Mouse (Mus musculus) intestine, embryonic 15.5 days (tissue): Measurements from ENCODE around the gene Csad. TPM values are rescaled to one million over a fixed set of nuclear protein-coding genes. Genes with fewer than 3 reads are reported as not detected.

ENCODE experiments used
- ATAC-seq: fragments of 200-750 bp; cut with Nextera tagmentation; 2 replicates; pipeline ENCODE4 v1.8.0; 2017; ENCODE audit warnings: moderate TSS enrichment, moderate library complexity
- H3K27ac ChIP-seq: fragments of 300-500 bp; sonication (generic); 2 replicates; pipeline ENCODE4 v1.5.1; 2015; ENCODE audit warnings: mild to moderate bottlenecking, inconsistent platforms
- H3K27me3 ChIP-seq: fragments of 300-500 bp; sonication (generic); replicated peaks from 2 replicates; pipeline ENCODE4 v1.6.1; 2015; ENCODE audit warnings: inconsistent platforms
- H3K36me3 ChIP-seq: fragments of 300-500 bp; sonication (generic); 2 replicates; pipeline ENCODE4 v1.6.1; 2015; ENCODE audit warnings: inconsistent platforms
- H3K4me1 ChIP-seq: fragments of 300-500 bp; sonication (generic); replicated peaks from 2 replicates; pipeline ENCODE4 v1.6.1; 2015; ENCODE audit warnings: inconsistent platforms
- H3K4me2 ChIP-seq: fragments of 300-500 bp; sonication (generic); replicated peaks from 2 replicates; pipeline ENCODE4 v1.6.1; 2015; ENCODE audit warnings: mild to moderate bottlenecking, inconsistent platforms
- H3K4me3 ChIP-seq: fragments of 300-500 bp; sonication (generic); replicated peaks from 2 replicates; pipeline ENCODE4 v1.5.1; 2015; ENCODE audit warnings: inconsistent platforms
- H3K9ac ChIP-seq: fragments of 300-500 bp; sonication (generic); 2 replicates; pipeline ENCODE4 v1.6.1; 2015; ENCODE audit warnings: inconsistent platforms
- H3K9me3 ChIP-seq: fragments of 300-500 bp; sonication (generic); 2 replicates; pipeline ENCODE4 v1.6.1; 2016; ENCODE audit warnings: inconsistent platforms
- WGBS: fragments of 180-500 bp; shearing (Covaris S2); methylation state at CpG from one replicate; pipeline ENCODE4 v1.1.7; 2015; 5-methylcytosine and 5-hydroxymethylcytosine counted together
- polyA plus RNA-seq: library from polyadenylated mRNA; unstranded; fragments of >200 nt; fragmentation: Nextera tagmentation; extraction: Ambion mirVana; gene quantifications from 2 replicates; pipeline ENCODE4 v1.2.1, GENCODE M21; 2015

Gene Csad
- polyA plus RNA-seq, 1 experiment from 2014 or later: 45.8 TPM

DNA sequence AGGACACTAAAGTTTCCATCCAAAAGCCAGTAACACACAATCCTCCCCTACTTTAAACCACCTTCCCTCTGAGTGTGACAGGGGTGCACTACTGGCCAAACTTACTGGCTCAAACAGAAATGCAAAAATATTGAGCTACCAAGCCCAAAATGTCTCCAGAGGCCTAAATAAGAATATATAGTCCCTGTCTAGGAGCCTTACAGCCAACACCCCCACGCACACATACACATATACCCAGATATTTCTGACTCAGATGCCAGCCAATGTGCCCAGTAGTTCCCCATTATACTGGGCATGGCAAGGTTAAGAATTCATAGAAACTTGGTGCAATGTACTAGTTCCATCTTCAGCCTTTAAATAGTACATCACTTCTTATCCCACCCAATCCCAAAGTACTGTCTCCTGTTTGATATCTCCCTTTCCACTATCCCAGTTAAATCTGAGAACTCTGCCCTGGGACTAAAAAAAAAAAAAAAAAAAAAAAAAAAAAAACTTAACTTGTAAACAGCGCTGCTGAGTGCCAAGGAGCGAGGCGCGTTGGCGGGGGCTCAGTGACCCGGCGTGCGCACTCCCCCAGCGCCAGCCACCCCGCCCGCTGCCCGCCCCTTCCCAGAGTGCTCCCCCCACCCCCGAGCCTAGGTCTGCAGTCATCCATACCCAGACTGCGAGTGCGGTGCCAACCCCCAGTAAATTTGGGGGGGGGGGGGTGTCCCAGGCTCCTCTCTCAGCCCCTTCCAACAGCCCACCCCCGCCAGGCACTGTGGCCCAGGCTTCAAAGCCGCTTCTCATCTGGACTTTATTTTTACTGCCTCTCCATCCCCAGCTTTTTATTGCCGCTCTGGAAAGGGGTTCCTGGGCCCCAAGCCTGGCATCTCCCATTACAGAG is 40.0 kb upstream of the Csad start:
- Histone ChIP-seq H3K4me3 (peak overlapping the region; percentile 53), H3K9me3 (no peaks in the 10 kb centered on the region), H3K4me2 (peak overlapping the region; percentile 96), H3K36me3 (no peaks in the 10 kb centered on the region), H3K9ac (peak overlapping the region; percentile 59), H3K27ac (peak overlapping the region; percentile 78), H3K4me1 (peaks cover 50% of the 10 kb centered on the region), H3K27me3 (no peaks in the 10 kb centered on the region)
- no peak for ATAC-seq
- 13% methylated on average over 19 of the region's 19 CpGs for WGBS

DNA sequence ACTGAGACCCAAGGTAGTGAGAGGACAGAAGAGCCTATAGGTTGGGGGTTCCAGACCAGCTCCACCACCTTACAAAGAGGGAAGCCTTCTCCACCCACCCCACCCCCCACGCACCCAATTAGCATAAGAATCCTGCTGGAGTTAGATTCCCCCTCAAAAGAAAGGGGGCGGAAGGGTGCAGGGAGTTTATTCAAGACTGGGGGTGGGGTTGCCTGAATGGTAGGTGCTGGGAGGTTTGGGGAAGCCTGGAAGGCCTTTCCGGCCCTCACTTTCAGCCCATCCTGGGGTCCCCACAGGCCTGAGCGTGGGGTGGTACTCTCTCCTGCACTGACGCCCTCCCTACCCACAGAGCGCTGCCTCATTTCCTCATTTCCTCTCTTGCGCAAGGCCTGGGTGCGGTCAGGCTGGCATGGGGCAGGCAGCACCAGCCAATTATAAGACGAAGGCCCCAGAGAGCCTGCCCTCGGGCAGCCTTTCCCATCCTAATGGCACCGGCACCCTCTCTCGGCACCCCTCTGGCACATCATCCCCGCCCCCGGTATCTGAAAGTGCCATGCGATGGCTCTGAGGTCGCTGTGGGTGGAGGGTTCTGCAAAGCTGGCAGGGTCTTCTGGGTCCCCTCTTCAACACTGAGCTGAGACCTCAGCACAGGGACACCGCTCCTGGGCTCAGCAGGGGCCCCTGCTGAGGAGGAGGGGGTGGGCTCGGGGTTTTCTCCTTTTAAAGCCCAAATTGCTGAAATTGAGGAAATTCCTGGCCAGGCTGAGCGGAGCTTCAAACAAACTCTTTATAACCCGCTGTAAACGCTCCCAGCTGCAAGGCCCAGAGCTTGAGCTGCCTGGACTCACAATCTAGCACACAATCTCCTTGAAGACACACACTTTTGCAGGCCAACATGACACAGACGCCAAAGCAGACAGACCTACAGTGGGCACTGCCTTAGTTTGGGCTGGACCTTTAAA is 39.0 kb upstream of the Csad start:
- no peaks in the 10 kb centered on the region for H3K27me3 ChIP-seq
- peaks cover 44% of the 10 kb centered on the region for H3K4me1 ChIP-seq
- H3K9ac ChIP-seq: peak overlapping the region; percentile 15
- peak; percentile 39 for ATAC-seq
- H3K27ac ChIP-seq: peak overlapping the region; percentile 78
- H3K9me3 ChIP-seq: no peaks in the 10 kb centered on the region
- H3K4me2 ChIP-seq: peak overlapping the region; percentile 96
- H3K4me3 ChIP-seq: peak overlapping the region; percentile 53
- H3K36me3 ChIP-seq: no peaks in the 10 kb centered on the region
- WGBS: 20% methylated on average over 22 of the region's 22 CpGs

DNA sequence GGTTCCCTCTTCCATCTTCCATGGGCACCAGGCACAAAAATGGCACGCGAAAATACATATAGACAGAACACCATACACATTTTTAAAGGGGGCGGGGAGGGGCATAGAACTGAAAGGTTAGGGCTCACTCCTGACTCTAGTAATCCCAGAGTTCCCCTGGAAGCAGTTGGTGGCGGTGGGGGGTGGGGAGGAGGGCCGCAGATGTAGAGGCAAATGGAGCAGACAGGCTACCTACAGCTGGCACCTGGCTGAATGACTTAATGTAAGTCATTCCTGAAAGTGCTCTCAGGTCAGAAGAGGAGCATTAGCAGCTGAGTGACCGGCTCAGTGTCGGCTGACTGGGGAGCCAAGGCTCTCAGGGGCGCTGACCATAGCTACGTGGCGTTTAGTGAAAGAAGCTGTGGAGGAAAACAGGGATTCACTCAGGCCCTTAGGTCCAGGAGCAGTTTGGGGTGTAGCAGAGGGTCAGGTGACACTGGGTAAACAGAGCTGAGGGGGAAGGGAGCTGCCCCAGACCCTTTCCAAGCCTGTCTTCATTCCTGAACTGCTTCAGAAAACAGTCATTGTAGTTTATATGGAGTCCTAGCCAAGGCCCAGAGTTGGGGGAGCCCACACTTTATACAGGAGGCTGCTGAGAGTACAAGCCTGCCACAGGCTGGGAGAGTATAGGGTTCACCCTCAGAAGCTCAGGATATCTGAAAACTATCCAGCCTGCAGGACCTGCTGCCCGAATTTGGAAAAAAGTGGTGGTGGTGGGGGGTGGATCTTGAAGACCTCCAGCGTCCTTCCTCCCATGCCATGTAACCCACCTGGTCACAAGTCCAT is 38.1 kb upstream of the Csad start:
- H3K4me2 ChIP-seq: peak overlapping the region; percentile 96
- H3K27ac ChIP-seq: peak overlapping the region; percentile 78
- ATAC-seq: no peak
- H3K9me3 ChIP-seq: no peaks in the 10 kb centered on the region
- peaks cover 38% of the 10 kb centered on the region for H3K4me1 ChIP-seq
- 44% methylated on average over 12 of the region's 12 CpGs for WGBS
- peak overlapping the region; percentile 15; the same call in 1 of the 2 replicates for H3K9ac ChIP-seq
- H3K4me3 ChIP-seq: 0 out of 2 replicates have a peak overlapping the region, but pooled peaks have one; percentile 53
- no peaks in the 10 kb centered on the region for H3K36me3 ChIP-seq
- H3K27me3 ChIP-seq: no peaks in the 10 kb centered on the region

DNA sequence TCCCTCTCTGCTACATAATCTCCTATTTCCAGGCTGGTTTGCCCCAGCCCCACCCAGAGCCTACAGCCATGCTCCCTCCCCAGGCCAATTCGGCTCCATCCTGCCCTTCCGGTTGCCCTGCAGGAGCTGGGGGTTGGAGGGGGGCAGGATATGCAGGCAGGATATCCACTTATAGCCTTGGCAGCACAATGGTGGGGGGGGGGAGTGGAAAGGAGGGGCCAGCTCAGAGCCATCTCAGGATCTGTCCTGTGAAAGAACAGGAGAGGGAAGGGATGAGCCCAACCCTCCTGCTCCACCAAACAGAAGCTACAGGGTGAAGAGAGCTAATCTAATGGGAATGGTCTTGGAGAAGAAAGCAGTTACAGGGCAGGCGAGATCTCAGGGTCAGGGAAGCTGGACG is 36.1 kb upstream of the Csad start:
- no peak overlapping the region for H3K4me3 ChIP-seq
- H3K4me1 ChIP-seq: peaks cover 43% of the 10 kb centered on the region

DNA sequence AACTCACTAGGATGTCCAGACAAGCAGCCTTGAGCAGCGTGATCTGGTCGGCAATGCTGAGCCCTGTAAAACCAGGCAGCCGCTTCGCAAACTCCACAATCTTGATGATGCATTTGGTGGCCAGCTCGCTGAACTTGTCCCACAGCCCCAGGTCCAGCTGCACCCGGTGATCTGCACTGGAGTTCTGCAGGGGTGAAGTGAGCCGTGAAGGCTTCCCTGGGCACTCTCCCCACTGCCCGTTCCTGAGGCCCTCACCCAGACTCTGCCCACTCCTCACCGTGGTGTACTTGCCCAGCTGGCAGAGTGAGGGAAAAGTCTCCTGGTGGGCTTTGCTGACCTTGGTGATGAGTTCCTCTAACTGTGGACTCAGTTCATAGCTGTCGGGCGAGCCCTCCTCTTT is 35.3 kb upstream of the Csad start:
- H3K27ac ChIP-seq: no peak overlapping the region
- no peak overlapping the region for H3K4me2 ChIP-seq
- H3K9me3 ChIP-seq: no peaks in the 10 kb centered on the region
- H3K36me3 ChIP-seq: no peaks in the 10 kb centered on the region
- no peaks in the 10 kb centered on the region for H3K27me3 ChIP-seq
- H3K4me1 ChIP-seq: peaks cover 43% of the 10 kb centered on the region
- H3K4me3 ChIP-seq: no peak overlapping the region
- H3K9ac ChIP-seq: no peak overlapping the region
- 76% methylated on average over 11 of the region's 11 CpGs for WGBS
- no peak for ATAC-seq

More for the DNA sequence above, 36.1 kb upstream of the Csad start:
- Histone ChIP-seq H3K36me3 (no peaks in the 10 kb centered on the region), H3K4me2 (no peak overlapping the region), H3K27me3 (no peaks in the 10 kb centered on the region), H3K9me3 (no peaks in the 10 kb centered on the region), H3K27ac (no peak overlapping the region), H3K9ac (no peak overlapping the region)
- WGBS: 87% methylated on average over 4 of the region's 4 CpGs
- no peak for ATAC-seq

DNA sequence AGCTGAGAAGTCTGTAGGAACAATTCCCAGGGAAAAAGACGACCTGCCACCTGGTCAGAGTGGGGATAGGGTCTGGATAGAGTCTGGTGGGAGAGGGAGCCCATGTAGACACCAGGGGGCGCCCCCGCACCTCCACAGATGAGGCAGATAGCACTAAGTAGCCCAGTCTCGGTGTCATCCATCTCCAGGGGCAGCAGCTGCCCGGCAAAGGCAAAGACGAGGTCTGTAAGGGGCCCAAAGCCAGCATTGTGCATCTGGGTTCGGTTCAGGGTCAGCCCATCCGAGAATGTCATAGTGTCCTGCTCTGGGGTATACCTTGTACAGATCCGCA is 34.7 kb upstream of the Csad start:
- H3K36me3 ChIP-seq: no peaks in the 10 kb centered on the region
- no peaks in the 10 kb centered on the region for H3K9me3 ChIP-seq
- no peaks in the 10 kb centered on the region for H3K27me3 ChIP-seq
- 13% methylated on average over 9 of the region's 9 CpGs for WGBS
- H3K4me3 ChIP-seq: no peak overlapping the region
- H3K9ac ChIP-seq: no peak overlapping the region; the same call in 1 of the 2 replicates
- H3K4me2 ChIP-seq: no peak overlapping the region; the same call in 1 of the 2 replicates
- H3K27ac ChIP-seq: no peak overlapping the region
- ATAC-seq: 0 out of 2 replicates have a peak, but pooled peaks have one; percentile 23
- peaks cover 42% of the 10 kb centered on the region for H3K4me1 ChIP-seq

DNA sequence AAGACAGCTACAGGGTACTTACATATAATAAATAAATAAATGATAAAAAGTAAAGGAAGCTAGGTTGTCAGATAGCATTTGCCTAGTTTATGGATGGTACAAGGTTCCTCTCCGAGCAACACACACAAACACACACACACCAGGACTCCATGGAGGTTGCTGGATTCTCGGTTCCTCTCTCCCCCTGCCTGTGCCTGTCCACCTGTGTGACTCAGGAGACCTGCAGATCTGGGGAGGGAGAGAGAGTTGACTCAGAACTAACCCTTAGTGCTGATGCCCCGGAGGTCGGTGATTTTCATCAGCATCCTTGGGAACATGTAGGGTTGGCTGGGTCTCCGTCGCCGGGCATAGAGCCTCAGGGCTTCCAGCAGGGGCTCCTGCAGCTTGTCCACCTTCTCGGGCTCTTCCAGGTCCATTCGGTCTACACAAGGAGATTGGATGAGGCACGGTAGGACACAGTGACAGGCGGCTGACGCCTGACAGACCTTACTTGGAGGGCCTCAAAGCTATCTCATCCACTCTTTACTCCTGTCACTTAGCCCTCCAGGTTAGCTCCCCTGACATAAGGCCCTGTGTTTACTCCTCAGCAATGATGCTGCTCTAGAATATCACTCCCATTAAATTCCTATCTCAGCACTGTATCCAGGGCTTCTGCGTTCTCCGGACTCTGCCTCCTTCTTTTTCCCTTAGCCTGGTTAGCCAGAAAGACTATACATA is 34.2 kb upstream of the Csad start:
- Histone ChIP-seq H3K4me2 (no peak overlapping the region), H3K4me3 (no peak overlapping the region), H3K9ac (no peak overlapping the region; the same call in 1 of the 2 replicates), H3K27me3 (no peaks in the 10 kb centered on the region), H3K27ac (no peak overlapping the region), H3K36me3 (no peaks in the 10 kb centered on the region), H3K4me1 (peaks cover 42% of the 10 kb centered on the region), H3K9me3 (no peaks in the 10 kb centered on the region)
- no peak for ATAC-seq
- 85% methylated on average over 14 of the region's 14 CpGs for WGBS

DNA sequence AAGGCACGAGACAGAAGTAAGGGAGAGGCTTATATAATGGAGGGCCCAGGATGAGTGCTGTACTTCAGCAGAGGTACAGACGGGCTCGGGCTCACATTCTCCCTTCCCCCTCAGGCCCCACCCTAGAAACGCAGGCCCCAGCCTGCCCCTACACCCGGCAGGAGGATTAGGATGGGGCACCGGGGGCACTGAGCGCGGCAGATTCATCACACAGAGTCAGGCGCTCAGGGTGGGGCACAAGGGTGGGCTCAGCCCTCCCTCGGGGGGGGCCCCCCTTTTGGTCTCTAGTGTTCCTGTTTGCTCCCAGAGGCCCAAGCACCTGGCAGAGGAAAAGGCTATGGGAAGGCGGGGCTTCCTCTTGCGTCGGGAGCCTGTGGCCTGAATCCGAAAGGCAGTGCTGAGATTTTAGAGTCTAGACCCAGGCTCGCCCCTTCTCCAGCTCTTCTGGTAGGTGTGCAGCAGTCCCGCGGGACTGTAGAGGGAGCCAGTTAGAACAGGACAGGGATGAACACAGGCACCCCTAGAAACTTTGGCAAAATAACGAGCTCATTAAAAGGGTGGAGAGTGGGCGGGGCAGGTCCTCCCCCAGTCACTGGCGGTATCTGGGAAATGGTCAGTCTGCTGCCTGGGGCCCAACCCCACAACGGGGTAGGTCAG is 31.0 kb upstream of the Csad start:
- Histone ChIP-seq H3K4me3 (peak overlapping the region; percentile 21), H3K4me1 (peaks cover 37% of the 10 kb centered on the region), H3K27ac (peak overlapping the region; percentile 76), H3K4me2 (peak overlapping the region; percentile 43), H3K9me3 (no peaks in the 10 kb centered on the region), H3K36me3 (no peaks in the 10 kb centered on the region), H3K9ac (peak overlapping the region; percentile 32), H3K27me3 (no peaks in the 10 kb centered on the region)
- 21% methylated on average over 21 of the region's 21 CpGs for WGBS
- peak; percentile 84 for ATAC-seq

DNA sequence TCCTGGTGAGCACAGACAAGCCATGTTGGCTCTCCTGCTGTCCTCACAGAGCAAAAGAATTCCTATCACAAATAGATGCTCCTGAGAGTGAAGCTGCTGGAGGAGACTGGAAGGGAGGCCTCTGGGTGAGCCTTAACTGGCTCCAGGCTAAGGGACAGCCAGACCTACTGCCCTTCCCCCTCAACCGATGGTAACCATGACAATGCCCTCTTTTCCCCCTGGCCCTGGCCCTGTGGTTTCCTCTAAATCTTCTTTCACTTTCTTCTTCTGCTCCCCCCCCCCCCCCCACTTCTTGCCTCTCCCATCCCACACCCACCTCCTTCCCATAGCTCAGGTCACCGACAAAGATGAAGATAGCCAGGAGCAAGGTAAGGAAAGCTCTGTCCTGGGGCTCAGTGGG is 29.4 kb upstream of the Csad start:
- Histone ChIP-seq H3K4me3 (no peak overlapping the region), H3K4me1 (peaks cover 34% of the 10 kb centered on the region), H3K4me2 (no peak overlapping the region), H3K36me3 (no peaks in the 10 kb centered on the region), H3K27ac (0 out of 2 replicates have a peak overlapping the region, but pooled peaks have one; percentile 76), H3K9me3 (no peaks in the 10 kb centered on the region), H3K27me3 (no peaks in the 10 kb centered on the region), H3K9ac (no peak overlapping the region)
- no peak for ATAC-seq
- WGBS: 4% methylated on average over 2 of the region's 2 CpGs

DNA sequence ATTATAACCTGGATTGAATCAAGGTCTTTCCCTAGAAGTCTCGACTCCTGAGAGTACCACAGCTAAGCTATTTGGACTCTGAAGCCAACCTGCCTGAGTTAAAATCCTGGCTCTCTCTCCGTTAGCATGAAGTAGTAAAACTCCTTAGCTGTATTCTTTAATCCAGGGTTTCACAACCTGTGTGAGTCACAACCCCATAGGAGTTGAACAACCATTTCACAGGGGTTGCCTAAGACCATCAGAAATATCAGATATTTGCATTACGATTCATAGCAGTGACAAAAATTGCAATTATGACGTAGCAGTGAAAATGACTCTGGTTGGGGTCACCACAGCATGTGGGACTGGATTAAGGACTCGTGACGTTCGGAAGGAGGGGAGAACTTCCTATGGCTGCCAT is 28.2 kb upstream of the Csad start:
- H3K36me3 ChIP-seq: no peaks in the 10 kb centered on the region
- no peaks in the 10 kb centered on the region for H3K27me3 ChIP-seq
- H3K4me2 ChIP-seq: no peak overlapping the region
- peaks cover 34% of the 10 kb centered on the region for H3K4me1 ChIP-seq
- no peak overlapping the region for H3K27ac ChIP-seq
- WGBS: 83% methylated on average over 7 of the region's 7 CpGs
- H3K9me3 ChIP-seq: no peaks in the 10 kb centered on the region
- H3K9ac ChIP-seq: no peak overlapping the region
- no peak overlapping the region for H3K4me3 ChIP-seq
- no peak for ATAC-seq

DNA sequence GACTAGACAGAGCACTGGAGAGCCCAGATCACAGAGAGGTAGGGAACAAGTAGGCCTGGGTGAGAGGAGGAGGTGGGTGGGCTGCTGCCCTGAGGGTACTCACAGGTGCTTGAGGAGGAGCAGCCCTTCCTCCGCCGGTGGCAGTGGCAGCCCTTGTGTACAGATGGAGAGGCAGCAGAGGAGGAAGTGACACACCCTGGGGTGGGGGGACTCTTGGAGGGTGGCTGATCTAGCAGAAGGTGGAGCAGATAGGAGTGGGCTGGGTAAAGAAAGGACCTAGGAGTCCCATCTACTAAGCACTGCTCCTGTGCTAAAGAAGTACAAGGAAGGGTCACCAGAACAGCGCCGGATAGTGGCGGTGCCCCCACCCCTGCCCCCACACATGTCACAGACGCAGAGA is 27.2 kb upstream of the Csad start, which contains the start of gene Itgb7:
Itgb7 (minus strand) TSS at position 197 of the 400 bp plus-strand sequence.
- H3K27ac ChIP-seq: no peak within 1 kb of the TSS
- peak; percentile 25; the same call in 1 of the 2 replicates for ATAC-seq

More for the DNA sequence above, 27.2 kb upstream of the Csad start, which contains the start of gene Itgb7:
- Histone ChIP-seq H3K4me3 (no peak within 1 kb of the TSS), H3K4me2 (peak within 1 kb of the TSS; percentile 35), H3K9ac (no peak within 1 kb of the TSS), H3K27me3 (no peaks in the 10 kb centered on the region), H3K36me3 (no peaks in the 10 kb centered on the region), H3K4me1 (peaks cover 34% of the 10 kb centered on the region), H3K9me3 (no peaks in the 10 kb centered on the region)
- WGBS: 32% methylated on average over 6 of the region's 6 CpGs
